Mouse (Mus musculus) cerebellum, adult 2 months (tissue): Measurements from ENCODE around the gene Pitx1.

Source experiments
- CTCF ChIP-seq: fragments of 200-500 bp; IDR thresholded peaks from 2 replicates; pipeline ENCODE4 v1.5.1; 2011; ENCODE audit warnings: low read depth, mild to moderate bottlenecking, control low read depth, low read length, moderate library complexity, borderline replicate concordance; ENCODE audit not compliant: insufficient read depth
- POLR2A ChIP-seq: fragments of 200-500 bp; IDR thresholded peaks from 2 replicates; pipeline ENCODE4 v1.6.1; 2011; ENCODE audit warnings: low read length, control low read depth, borderline replicate concordance; ENCODE audit not compliant: insufficient read depth

DNA sequence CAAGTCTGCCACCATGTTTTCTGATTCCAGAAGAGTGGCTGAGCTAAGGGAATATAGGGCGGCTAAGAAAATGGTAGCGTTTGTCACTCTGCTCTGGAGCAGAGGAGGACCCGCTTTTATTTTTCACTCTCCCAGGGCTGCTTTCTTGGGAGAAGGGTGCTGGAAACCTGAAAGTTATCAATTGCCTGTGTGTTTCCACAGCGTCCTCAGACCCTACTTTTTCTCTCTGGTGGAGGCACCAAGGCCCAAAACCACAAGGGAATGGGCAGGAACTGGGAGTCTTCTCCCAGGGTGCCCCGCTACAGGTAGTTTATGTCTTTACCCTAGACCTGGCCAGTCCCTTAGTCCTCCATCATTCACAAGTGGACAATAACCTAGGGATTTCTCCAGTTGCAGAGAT lies 1.3 kb downstream of the Pitx1 start:
- TF ChIP-seq CTCF, result no peak
- TF ChIP-seq POLR2A, result no peak
